Mouse (Mus musculus) limb, embryonic 12.5 days (tissue): ENCODE data around the gene Osbpl9. TPM values are rescaled to one million over a fixed set of nuclear protein-coding genes. Genes with fewer than 3 reads are reported as not detected.

Experiments
- ATAC-seq: fragments of 200-750 bp; cut with Nextera tagmentation; 2 replicates; pipeline ENCODE4 v1.8.0; 2017; ENCODE audit warnings: low read depth, moderate TSS enrichment; ENCODE audit not compliant: insufficient number of reproducible peaks, insufficient read depth, low FRiP score, low TSS enrichment
- H3K27ac ChIP-seq: fragments of 300-500 bp; sonication (generic); 2 replicates; pipeline ENCODE4 v1.5.1; 2016; ENCODE audit warnings: mild to moderate bottlenecking, moderate library complexity
- H3K27me3 ChIP-seq: fragments of 300-500 bp; sonication (generic); 2 replicates; pipeline ENCODE4 v1.6.1; 2016; ENCODE audit warnings: mild to moderate bottlenecking, moderate library complexity
- H3K36me3 ChIP-seq: fragments of 300-500 bp; sonication (generic); 2 replicates; pipeline ENCODE4 v1.6.1; 2016; ENCODE audit warnings: mild to moderate bottlenecking, moderate library complexity
- H3K4me1 ChIP-seq: fragments of 300-500 bp; sonication (generic); replicated peaks from 2 replicates; pipeline ENCODE4 v1.6.1; 2016
- H3K4me2 ChIP-seq: fragments of 300-500 bp; sonication (generic); 2 replicates; pipeline ENCODE4 v1.6.1; 2016; ENCODE audit warnings: mild to moderate bottlenecking, moderate library complexity
- H3K4me3 ChIP-seq: fragments of 300-500 bp; sonication (generic); replicated peaks from 2 replicates; pipeline ENCODE4 v1.5.1; 2016; ENCODE audit warnings: mild to moderate bottlenecking
- H3K9ac ChIP-seq: fragments of 300-500 bp; sonication (generic); replicated peaks from 2 replicates; pipeline ENCODE4 v1.6.1; 2016; ENCODE audit warnings: mild to moderate bottlenecking, moderate library complexity
- H3K9me3 ChIP-seq: fragments of 300-500 bp; sonication (generic); 2 replicates; pipeline ENCODE4 v1.6.1; 2016; ENCODE audit warnings: mild to moderate bottlenecking, moderate library complexity
- WGBS: fragments of 180-500 bp; shearing (Covaris S2); methylation state at CpG from one replicate; pipeline ENCODE4 v1.1.7; 2016; 5-methylcytosine and 5-hydroxymethylcytosine counted together
- polyA plus RNA-seq: library from polyadenylated mRNA; unstranded; fragments of >200 nt; fragmentation: Nextera tagmentation; extraction: Ambion mirVana; gene quantifications from 2 replicates; pipeline ENCODE4 v1.2.1, GENCODE M21; 2016

Gene Osbpl9
- polyA plus RNA-seq = 78.7 and 82.4 TPM in 2 replicates

DNA sequence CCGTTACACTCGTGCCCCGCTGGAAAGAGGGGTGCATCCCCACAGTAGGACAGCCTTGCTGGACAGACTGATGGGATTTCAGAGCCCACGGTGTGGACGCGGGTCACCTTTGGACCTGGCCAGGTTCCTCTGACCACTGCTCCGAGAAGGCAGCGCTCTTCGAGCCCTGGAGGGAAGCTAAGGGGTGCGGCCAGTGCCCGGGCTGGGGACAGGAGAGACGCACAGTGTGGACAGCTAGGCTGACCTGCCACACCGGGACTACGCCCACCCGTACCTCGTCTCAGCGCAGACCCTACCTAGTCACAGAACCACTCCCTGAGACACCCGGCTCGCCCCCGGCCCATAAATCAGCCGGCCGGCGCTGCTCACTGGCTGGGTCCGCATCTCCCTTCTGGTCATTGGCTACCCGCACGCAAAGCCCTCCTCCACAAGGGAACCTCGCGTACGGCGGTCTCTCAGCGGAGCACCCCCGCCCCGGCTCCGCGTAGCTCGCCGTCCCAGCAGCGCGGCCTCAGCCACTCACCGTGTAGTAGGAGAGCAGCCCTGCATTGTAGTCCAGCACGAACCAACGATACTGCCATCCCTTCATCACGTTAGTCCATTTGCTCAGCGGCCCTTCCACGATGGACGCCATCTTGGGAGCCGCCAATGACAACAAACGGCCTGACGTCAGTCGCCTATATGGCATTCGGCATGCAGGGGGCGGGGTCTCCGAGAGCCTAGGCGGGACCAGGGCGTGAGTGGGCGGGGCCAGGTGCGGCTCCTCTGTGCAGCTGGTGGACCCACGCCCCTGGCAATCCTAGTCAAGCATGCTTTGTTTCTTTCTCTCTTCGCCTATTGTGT lies at the start of gene Osbpl9:
Osbpl9 (minus strand) TSS at position 691 of the 843 bp plus-strand sequence.
- Histone ChIP-seq H3K4me3 (peak within 1 kb of the TSS; percentile 76), H3K4me2 (peak within 1 kb of the TSS; percentile 90), H3K9ac (peak within 1 kb of the TSS; percentile 74), H3K4me1 (peaks cover 6% of the 10 kb centered on the region), H3K27me3 (no peaks in the 10 kb centered on the region), H3K9me3 (no peaks in the 10 kb centered on the region), H3K36me3 (peaks cover 18% of the 10 kb centered on the region), H3K27ac (peak within 1 kb of the TSS; percentile 93)
- WGBS = under 1% methylated on average over 57 of the region's 59 CpGs
- ATAC-seq = peak; percentile 98

- Histone ChIP-seq H3K9me3 (no peaks in the 10 kb centered on the region), H3K4me1 (no peaks in the 10 kb centered on the region), H3K9ac (no peak overlapping the region), H3K4me2 (no peak overlapping the region), H3K27me3 (no peaks in the 10 kb centered on the region), H3K36me3 (no peaks in the 10 kb centered on the region), H3K27ac (no peak overlapping the region), H3K4me3 (no peak overlapping the region)
- no peak for ATAC-seq
- 41% methylated on average over 3 of the region's 3 CpGs for whole genome bisulfite sequencing
Measured at GRCm38 (mm10) chr4:109251605-109252004, 49.5 kb upstream of the Osbpl9 start.

DNA sequence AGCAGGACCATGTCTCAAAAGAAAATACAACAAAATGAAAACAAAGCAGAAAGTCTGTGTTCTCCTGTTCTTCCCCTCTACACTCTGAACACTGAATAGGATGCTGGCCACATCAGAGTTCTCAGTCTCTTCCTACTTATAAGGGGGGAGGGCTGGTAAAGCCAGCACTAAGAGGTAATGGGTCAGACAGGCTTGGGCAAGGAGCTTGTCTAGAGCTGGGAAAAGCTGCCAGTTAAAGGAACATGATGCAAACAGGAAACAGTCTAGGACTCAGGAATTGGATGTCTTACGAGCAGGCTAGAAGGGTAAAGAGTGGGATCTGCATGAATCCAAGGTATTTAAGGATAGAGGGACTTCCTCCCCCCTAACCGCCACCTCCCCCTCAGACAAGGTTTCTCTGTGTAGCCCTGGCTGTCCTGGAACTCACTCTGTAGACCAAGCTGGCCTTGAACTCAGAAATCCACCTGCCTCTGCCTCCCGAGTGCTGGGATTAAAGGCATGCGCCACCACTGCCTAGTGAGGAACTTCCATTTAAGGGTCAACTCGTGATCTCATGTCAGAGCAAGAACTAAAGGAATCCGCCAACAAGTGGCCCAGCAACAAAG lies 43.0 kb upstream of the Osbpl9 start:
- no peak overlapping the region for H3K27ac ChIP-seq
- no peaks in the 10 kb centered on the region for H3K9me3 ChIP-seq
- H3K9ac ChIP-seq = no peak overlapping the region
- 84% methylated on average over 6 of the region's 6 CpGs for WGBS
- H3K4me2 ChIP-seq = no peak overlapping the region
- ATAC-seq = no peak
- H3K4me1 ChIP-seq = 0 out of 2 replicates have a peak, but pooled peaks cover 3% of the 10 kb centered on the region
- H3K27me3 ChIP-seq = no peaks in the 10 kb centered on the region
- no peak overlapping the region for H3K4me3 ChIP-seq
- no peaks in the 10 kb centered on the region for H3K36me3 ChIP-seq

GRCm38 (mm10) chr4:109244506-109244905 lies 42.4 kb upstream of the Osbpl9 start:
- no peak for ATAC-seq
- Histone ChIP-seq H3K4me3 (no peak overlapping the region), H3K27me3 (no peaks in the 10 kb centered on the region)

DNA sequence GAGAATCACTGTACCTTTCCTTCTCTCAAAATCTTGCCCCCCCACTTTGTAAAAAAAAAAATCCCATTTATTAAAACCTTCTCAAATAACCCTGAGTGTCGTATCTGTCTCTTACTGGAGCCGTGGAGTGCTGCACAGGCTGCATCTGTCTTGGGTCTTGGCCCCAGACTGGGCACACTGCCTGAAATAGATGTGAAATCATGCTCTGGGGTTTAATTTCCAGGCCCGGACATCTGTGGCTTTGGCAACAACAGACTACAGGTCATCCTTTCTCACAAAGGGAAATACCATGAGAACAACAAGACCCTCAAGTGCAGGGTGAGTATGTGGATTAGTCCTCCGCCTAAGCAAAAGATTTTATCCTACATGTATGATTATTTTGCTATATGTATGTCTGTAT lies 39.9 kb upstream of the Osbpl9 start:
- H3K27ac ChIP-seq = no peak overlapping the region
- no peaks in the 10 kb centered on the region for H3K27me3 ChIP-seq

More at GRCm38 (mm10) chr4:109244506-109244905, 42.4 kb upstream of the Osbpl9 start:
- WGBS = 82% methylated on average over 7 of the region's 7 CpGs
- no peak overlapping the region for H3K27ac ChIP-seq
- H3K9ac ChIP-seq = no peak overlapping the region
- no peaks in the 10 kb centered on the region for H3K9me3 ChIP-seq
- no peaks in the 10 kb centered on the region for H3K36me3 ChIP-seq
- H3K4me1 ChIP-seq = 0 out of 2 replicates have a peak, but pooled peaks cover 3% of the 10 kb centered on the region
- H3K4me2 ChIP-seq = no peak overlapping the region

DNA sequence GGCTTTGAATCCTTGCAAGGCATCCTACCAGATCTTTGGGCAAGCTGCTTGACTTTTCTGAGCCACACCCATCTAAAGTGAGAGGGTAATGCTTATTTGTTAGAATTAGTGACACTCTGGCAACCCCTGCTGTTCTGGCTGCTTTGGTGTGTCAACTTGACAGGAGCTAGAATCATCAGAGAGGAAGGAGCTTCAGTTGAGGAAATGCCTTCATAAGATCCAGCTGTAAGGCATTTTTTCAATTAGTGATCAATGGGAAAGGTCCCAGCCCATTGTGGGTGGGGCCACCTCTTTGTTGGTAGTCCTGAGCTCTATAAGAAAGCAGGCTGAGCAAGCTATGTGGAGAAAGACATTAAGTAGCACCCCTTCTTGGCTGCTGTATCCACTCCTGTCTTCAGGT lies 39.1 kb upstream of the Osbpl9 start:
- H3K9me3 ChIP-seq = no peaks in the 10 kb centered on the region
- H3K27ac ChIP-seq = no peak overlapping the region
- H3K4me2 ChIP-seq = no peak overlapping the region
- H3K36me3 ChIP-seq = no peaks in the 10 kb centered on the region
- no peak overlapping the region for H3K4me3 ChIP-seq
- no peak overlapping the region for H3K9ac ChIP-seq
- H3K4me1 ChIP-seq = peaks cover 9% of the 10 kb centered on the region; the same call in 1 of the 2 replicates
- no peaks in the 10 kb centered on the region for H3K27me3 ChIP-seq
- ATAC-seq = no peak

More for the DNA sequence above, 39.9 kb upstream of the Osbpl9 start:
- Histone ChIP-seq H3K4me1 (0 out of 2 replicates have a peak, but pooled peaks cover 3% of the 10 kb centered on the region), H3K4me3 (no peak overlapping the region), H3K36me3 (no peaks in the 10 kb centered on the region), H3K9me3 (no peaks in the 10 kb centered on the region), H3K4me2 (no peak overlapping the region), H3K9ac (no peak overlapping the region)
- no peak for ATAC-seq
- WGBS = 58% methylated on average over 4 of the region's 4 CpGs

GRCm38 (mm10) chr4:109238428-109239268 lies 36.6 kb upstream of the Osbpl9 start:
- 86% methylated on average over 24 of the region's 24 CpGs for WGBS
- ATAC-seq = no peak
- H3K27ac ChIP-seq = no peak overlapping the region

GRCm38 (mm10) chr4:109236186-109236879 lies 34.3 kb upstream of the Osbpl9 start:
- peaks cover 8% of the 10 kb centered on the region; the same call in 1 of the 2 replicates for H3K4me1 ChIP-seq
- H3K36me3 ChIP-seq = no peaks in the 10 kb centered on the region
- H3K27ac ChIP-seq = no peak overlapping the region
- WGBS = 59% methylated on average over 7 of the region's 7 CpGs
- ATAC-seq = no peak
- no peaks in the 10 kb centered on the region for H3K9me3 ChIP-seq
- H3K4me2 ChIP-seq = no peak overlapping the region
- no peak overlapping the region for H3K9ac ChIP-seq
- H3K4me3 ChIP-seq = no peak overlapping the region
- H3K27me3 ChIP-seq = no peaks in the 10 kb centered on the region

More at GRCm38 (mm10) chr4:109238428-109239268, 36.6 kb upstream of the Osbpl9 start:
- Histone ChIP-seq H3K4me3 (no peak overlapping the region), H3K27me3 (no peaks in the 10 kb centered on the region), H3K36me3 (no peaks in the 10 kb centered on the region), H3K9me3 (no peaks in the 10 kb centered on the region), H3K4me1 (peaks cover 10% of the 10 kb centered on the region; the same call in 1 of the 2 replicates), H3K9ac (no peak overlapping the region), H3K4me2 (no peak overlapping the region)

DNA sequence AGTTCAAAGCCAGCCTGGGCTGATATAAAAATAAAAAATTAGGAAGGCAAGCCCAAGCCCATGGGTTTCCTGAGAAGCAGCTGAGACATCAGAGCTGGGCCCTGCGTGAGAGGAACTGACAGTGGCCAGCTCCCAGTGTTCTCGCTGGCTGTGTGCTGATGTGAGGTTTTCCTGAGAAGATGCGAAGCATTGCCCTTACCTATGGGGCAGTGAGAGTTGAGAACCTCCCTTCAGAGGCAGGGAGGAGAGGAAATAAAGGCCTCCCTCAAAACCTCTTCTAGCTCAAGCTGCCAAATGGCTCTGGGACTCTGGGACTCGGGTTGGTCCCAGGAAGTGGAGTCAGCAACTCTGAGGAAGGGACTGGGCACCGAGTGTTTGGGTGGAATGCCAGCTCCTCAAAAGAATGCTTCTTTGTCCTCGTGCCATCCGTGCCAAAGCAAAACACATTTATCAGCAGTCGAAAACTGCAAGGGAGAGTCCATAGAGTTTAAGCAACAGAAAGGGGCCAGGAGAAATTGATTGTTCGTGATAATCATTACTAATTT lies 32.8 kb upstream of the Osbpl9 start:
- no peak overlapping the region for H3K27ac ChIP-seq
- H3K36me3 ChIP-seq = no peaks in the 10 kb centered on the region
- no peak overlapping the region for H3K9ac ChIP-seq
- no peak overlapping the region for H3K4me3 ChIP-seq
- H3K4me1 ChIP-seq = peaks cover 8% of the 10 kb centered on the region; the same call in 1 of the 2 replicates
- H3K27me3 ChIP-seq = no peaks in the 10 kb centered on the region
- H3K9me3 ChIP-seq = no peaks in the 10 kb centered on the region
- no peak for ATAC-seq
- 74% methylated on average over 9 of the region's 9 CpGs for WGBS
- H3K4me2 ChIP-seq = no peak overlapping the region

GRCm38 (mm10) chr4:109234185-109234584 lies 32.1 kb upstream of the Osbpl9 start, which contains the start of gene Calr4:
Gene Calr4 (plus strand): TSS chr4:109234485.
- ATAC-seq = no peak
- peaks cover 8% of the 10 kb centered on the region; the same call in 1 of the 2 replicates for H3K4me1 ChIP-seq
- no peak within 1 kb of the TSS for H3K4me2 ChIP-seq
- 81% methylated on average over 2 of the region's 2 CpGs for WGBS
- no peaks in the 10 kb centered on the region for H3K27me3 ChIP-seq
- no peaks in the 10 kb centered on the region for H3K36me3 ChIP-seq
- H3K4me3 ChIP-seq = no peak within 1 kb of the TSS
- H3K9me3 ChIP-seq = no peaks in the 10 kb centered on the region
- no peak within 1 kb of the TSS for H3K9ac ChIP-seq
- no peak within 1 kb of the TSS for H3K27ac ChIP-seq
